Mouse (Mus musculus) granulocyte monocyte progenitor cell, adult 5-6 weeks (primary cell): ENCODE measurements at regions not wholly inside any gene's neighbourhood (a gene's known extent, or its start where the extent isn't known, plus 50 kb on each side); places are given as distances from the start of the nearest gene placed in this dataset.

Source experiments
- ATAC-seq: replicated peaks from 2 replicates; pipeline ENCODE4 v1.8.0; 2016; ENCODE audit warnings: mild to moderate bottlenecking, moderate TSS enrichment, inconsistent platforms; ENCODE audit not compliant: poor library complexity, severe bottlenecking

DNA sequence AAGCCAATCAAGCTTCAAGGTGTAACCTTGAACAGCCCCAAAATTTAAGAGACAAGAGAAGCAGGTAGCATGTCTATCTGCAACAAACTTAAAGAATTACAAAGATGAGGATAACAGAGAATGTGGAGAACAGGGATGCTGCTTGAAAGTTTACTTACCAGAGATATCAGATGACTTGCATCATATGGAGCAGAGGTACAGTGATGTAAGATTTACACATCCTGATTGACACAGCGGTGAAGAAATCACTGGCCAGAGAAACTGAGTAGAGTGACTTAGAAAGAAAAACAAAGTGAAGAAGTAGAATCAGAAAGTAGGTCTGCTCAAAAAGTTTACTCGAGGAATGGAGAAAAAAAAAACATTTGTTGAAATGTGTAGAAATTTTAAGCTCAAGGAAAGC, 54.6 kb upstream of the 4930523C07Rik start:
- ATAC-seq = peak; percentile 86

DNA sequence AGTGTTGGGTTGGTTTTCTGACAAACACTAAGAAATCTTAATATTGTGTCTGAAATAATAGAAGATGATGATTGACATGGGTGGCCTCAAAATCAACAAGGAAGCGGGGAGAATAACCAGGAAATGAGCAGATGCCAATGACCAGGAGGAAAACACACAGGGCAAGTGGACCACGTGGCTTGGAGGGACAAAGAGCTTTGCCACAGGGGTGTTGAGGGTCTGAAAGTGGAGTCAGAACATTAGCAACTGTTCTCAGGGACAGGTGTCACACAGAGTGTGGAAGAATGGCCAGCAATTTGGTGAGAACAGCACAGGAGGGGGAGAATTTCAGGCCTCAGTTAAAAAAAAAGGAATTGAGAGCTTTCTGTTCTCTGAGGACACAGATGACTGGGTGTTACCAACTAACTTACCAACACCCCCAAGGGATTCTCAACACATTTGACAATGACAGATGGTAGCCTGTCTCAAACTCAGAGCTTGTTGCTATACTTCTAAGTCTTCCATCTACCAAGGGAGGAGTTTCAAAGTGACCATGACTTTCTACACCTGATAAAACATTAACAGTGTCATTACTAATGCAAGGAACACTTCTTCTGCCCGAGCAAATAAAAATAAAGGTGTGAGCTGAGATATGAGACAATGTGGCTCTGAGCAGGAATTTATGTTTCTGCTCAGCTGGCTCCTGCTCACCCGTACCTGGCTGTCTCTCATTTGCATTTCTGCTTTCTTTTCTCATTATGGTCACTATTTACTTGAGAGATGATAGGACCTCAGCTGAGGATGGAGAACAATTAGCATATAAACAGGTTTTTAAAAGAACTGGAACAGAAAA, 52.2 kb upstream of the 4930523C07Rik start:
- ATAC-seq = peak; percentile 65
